Mouse (Mus musculus) embryonic facial prominence, embryonic 11.5 days (tissue): Measurements from ENCODE around the gene Spaca3. TPM values are rescaled to one million over a fixed set of nuclear protein-coding genes. Genes with fewer than 3 reads are reported as not detected.
A peak's percentile ranks its signal among the peaks of the same experiment; 100 is the strongest.

ENCODE experiments used
- ATAC-seq: fragments of 200-750 bp; cut with Nextera tagmentation; replicated peaks from 2 replicates; pipeline ENCODE4 v1.8.0; 2017; ENCODE audit warnings: low read depth; ENCODE audit not compliant: insufficient number of reproducible peaks, low FRiP score, low TSS enrichment
- DNase-seq: peaks from one replicate; pipeline ENCODE4 v3.0.0-alpha.2; 2015; ENCODE audit warnings: low spot score
- H3K27ac ChIP-seq: fragments of 300-500 bp; sonication (generic); replicated peaks from 2 replicates; pipeline ENCODE4 v1.5.1; 2014; ENCODE audit warnings: mild to moderate bottlenecking, low read depth, low read length, control low read depth
- H3K27me3 ChIP-seq: fragments of 300-500 bp; sonication (generic); 2 replicates; pipeline ENCODE4 v1.6.1; 2014; ENCODE audit warnings: mild to moderate bottlenecking, low read length, moderate library complexity, mixed read lengths; ENCODE audit not compliant: control insufficient read depth, insufficient read depth
- H3K36me3 ChIP-seq: fragments of 300-500 bp; sonication (generic); replicated peaks from 2 replicates; pipeline ENCODE4 v1.6.1; 2014; ENCODE audit warnings: low read depth, mild to moderate bottlenecking, low read length, moderate library complexity, mixed read lengths; ENCODE audit not compliant: control insufficient read depth, insufficient read depth
- H3K4me1 ChIP-seq: fragments of 300-500 bp; sonication (generic); 2 replicates; pipeline ENCODE4 v1.6.1; 2014; ENCODE audit warnings: low read length, mixed read lengths; ENCODE audit not compliant: control insufficient read depth, insufficient read depth
- H3K4me2 ChIP-seq: fragments of 300-500 bp; sonication (generic); 2 replicates; pipeline ENCODE4 v1.6.1; 2014; ENCODE audit warnings: low read depth, mild to moderate bottlenecking, control low read depth, low read length, moderate library complexity
- H3K4me3 ChIP-seq: fragments of 300-500 bp; sonication (generic); 2 replicates; pipeline ENCODE4 v1.5.1; 2014; ENCODE audit warnings: low read depth, low read length, control low read depth
- H3K9ac ChIP-seq: fragments of 300-500 bp; sonication (generic); replicated peaks from 2 replicates; pipeline ENCODE4 v1.6.1; 2014; ENCODE audit warnings: mild to moderate bottlenecking, control low read depth, low read length
- H3K9me3 ChIP-seq: fragments of 300-500 bp; sonication (generic); replicated peaks from 2 replicates; pipeline ENCODE4 v1.6.1; 2016; ENCODE audit warnings: mild to moderate bottlenecking, low read length, inconsistent platforms, mixed read lengths; ENCODE audit not compliant: control insufficient read depth
- WGBS: fragments of 180-500 bp; shearing (Covaris S2); extraction: QIAGEN DNeasy Blood & Tissue Kit; methylation state at CpG from one replicate; pipeline ENCODE4 v1.1.7; 2014; 5-methylcytosine and 5-hydroxymethylcytosine counted together
- polyA plus RNA-seq: library from polyadenylated mRNA; unstranded; fragments of >200 nt; fragmentation: Nextera tagmentation; extraction: Ambion mirVana; gene quantifications from 2 replicates; pipeline ENCODE4 v1.2.1, GENCODE M21; 2014

Spaca3 gene
- polyA plus RNA-seq, 1 experiment from 2014 or later = not detected

- ATAC-seq = no peak
- H3K27ac ChIP-seq = no peak overlapping the region
- no peak overlapping the region for H3K4me3 ChIP-seq
- WGBS = 55% methylated on average over 3 of the region's 3 CpGs
- DNase-seq = no peak
- H3K27me3 ChIP-seq = no peaks in the 10 kb centered on the region
- H3K4me1 ChIP-seq = no peaks in the 10 kb centered on the region
- H3K36me3 ChIP-seq = no peaks in the 10 kb centered on the region
- no peak overlapping the region for H3K4me2 ChIP-seq
- H3K9me3 ChIP-seq = no peaks in the 10 kb centered on the region
- H3K9ac ChIP-seq = no peak overlapping the region
These were observed 28.9 kb downstream of the Spaca3 start for GRCm38 (mm10) chr11:80887021-80887420.

DNA sequence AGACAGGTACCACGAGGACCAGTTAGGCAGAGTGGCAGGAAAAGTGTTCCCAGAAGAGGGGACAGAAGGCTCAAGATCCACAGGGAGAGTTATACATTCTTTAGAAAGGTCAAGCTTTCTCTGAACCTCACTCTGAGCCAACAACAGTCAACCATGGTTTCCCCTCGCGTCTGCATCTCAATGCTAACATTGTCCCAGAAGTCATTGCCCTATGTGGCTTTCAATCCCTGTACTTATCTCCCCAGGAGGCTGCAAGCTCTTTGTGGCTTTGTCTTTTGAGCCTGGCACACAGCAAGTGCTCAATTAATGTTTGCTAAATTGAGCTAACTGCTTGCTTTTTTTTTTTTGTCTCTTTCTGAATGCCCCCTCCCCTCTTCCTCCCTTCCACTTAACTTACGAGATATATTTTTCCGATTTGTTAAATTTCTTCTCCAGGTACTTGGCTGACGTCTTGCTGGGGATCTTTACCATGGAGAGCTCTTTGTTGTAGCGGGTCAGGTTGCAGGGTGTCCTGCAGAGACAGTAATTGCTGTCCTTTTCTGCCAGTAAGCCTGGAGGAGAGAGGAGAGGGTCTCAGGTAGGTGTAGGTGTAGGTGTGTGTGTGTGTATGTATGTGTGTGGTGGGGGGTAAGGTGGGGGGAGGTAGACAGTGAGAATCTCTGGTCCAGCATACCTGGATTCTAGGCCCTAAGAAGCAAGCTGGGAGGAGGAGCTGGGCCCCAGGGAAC, 31.3 kb downstream of the Spaca3 start:
- Histone ChIP-seq H3K27ac (no peak overlapping the region), H3K9me3 (no peaks in the 10 kb centered on the region), H3K4me3 (no peak overlapping the region), H3K4me1 (no peaks in the 10 kb centered on the region), H3K27me3 (no peaks in the 10 kb centered on the region), H3K9ac (no peak overlapping the region), H3K4me2 (no peak overlapping the region), H3K36me3 (no peaks in the 10 kb centered on the region)
- ATAC-seq (no peak), DNase-seq (no peak)
- 2% methylated on average over 7 of the region's 7 CpGs for WGBS

- H3K36me3 ChIP-seq = no peaks in the 10 kb centered on the region
- no peaks in the 10 kb centered on the region for H3K27me3 ChIP-seq
- DNase-seq (no peak), ATAC-seq (no peak)
- no peaks in the 10 kb centered on the region for H3K4me1 ChIP-seq
- H3K9me3 ChIP-seq = no peaks in the 10 kb centered on the region
- WGBS = 87% methylated on average over 3 of the region's 3 CpGs
- no peak overlapping the region for H3K9ac ChIP-seq
- no peak overlapping the region for H3K4me3 ChIP-seq
- H3K4me2 ChIP-seq = no peak overlapping the region
- no peak overlapping the region for H3K27ac ChIP-seq
These were observed 37.7 kb downstream of the Spaca3 start for GRCm38 (mm10) chr11:80895853-80896252.

DNA sequence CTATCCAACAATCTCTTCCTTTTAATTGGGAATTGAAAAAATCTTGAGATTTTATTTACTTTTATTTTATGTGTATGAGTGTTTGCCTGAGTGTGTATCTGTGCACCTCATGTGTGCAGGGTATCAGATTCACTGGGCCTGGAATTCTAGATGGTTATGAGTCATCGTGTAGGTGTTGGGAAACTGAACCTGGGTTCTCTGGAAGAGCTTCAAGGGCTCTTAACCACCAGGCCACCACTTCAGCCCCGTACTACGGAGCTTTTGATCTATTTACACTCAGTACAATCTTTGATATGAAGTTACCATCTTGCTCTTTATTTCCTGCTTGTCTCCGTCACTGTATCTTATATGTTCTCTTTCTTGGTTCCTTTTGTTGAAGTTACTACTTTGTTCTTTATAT, 42.4 kb downstream of the Spaca3 start:
- 89% methylated on average over 4 of the region's 4 CpGs for WGBS

DNA sequence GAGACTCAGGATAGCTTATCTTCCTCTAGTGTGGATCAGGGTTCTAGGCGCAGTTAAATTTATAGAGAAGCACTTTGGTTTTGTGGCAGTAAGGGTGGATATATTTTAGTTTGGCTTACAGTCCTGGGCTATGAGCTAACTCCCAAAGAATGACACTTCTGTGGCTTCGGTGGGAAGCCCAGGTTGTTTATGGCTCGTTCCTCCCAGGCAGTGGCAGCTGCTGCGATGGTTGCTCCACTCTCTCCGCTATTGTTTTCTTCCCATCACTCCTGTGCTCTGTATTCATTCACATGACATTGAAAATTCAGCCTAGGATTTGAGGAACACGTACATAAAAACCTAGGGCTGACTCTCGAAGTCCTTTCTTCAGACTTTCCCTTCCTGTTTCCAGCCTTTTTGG, 44.5 kb downstream of the Spaca3 start:
- WGBS = 68% methylated on average over 7 of the region's 7 CpGs
- Histone ChIP-seq H3K27me3 (no peaks in the 10 kb centered on the region), H3K9ac (no peak overlapping the region), H3K27ac (no peak overlapping the region), H3K9me3 (no peaks in the 10 kb centered on the region), H3K4me1 (no peaks in the 10 kb centered on the region), H3K36me3 (no peaks in the 10 kb centered on the region), H3K4me3 (no peak overlapping the region), H3K4me2 (no peak overlapping the region)
- DNase-seq (no peak), ATAC-seq (no peak)

More for the DNA sequence above, 42.4 kb downstream of the Spaca3 start:
- Histone ChIP-seq H3K36me3 (no peaks in the 10 kb centered on the region), H3K9ac (no peak overlapping the region), H3K4me2 (no peak overlapping the region), H3K27me3 (no peaks in the 10 kb centered on the region), H3K9me3 (no peaks in the 10 kb centered on the region), H3K4me1 (no peaks in the 10 kb centered on the region), H3K4me3 (no peak overlapping the region), H3K27ac (no peak overlapping the region)
- no peak for ATAC-seq
- no peak for DNase-seq

- WGBS = 90% methylated on average over 10 of the region's 10 CpGs
- Histone ChIP-seq H3K9ac (no peak overlapping the region), H3K4me3 (no peak overlapping the region), H3K27me3 (no peaks in the 10 kb centered on the region), H3K27ac (no peak overlapping the region), H3K4me2 (no peak overlapping the region), H3K4me1 (no peaks in the 10 kb centered on the region), H3K9me3 (no peaks in the 10 kb centered on the region), H3K36me3 (no peaks in the 10 kb centered on the region)
- no peak for ATAC-seq
- DNase-seq = no peak
These were observed 45.3 kb downstream of the Spaca3 start for GRCm38 (mm10) chr11:80903426-80903825.

GRCm38 (mm10) chr11:80904559-80904958, 46.4 kb downstream of the Spaca3 start:
- Histone ChIP-seq H3K36me3 (no peaks in the 10 kb centered on the region), H3K4me2 (no peak overlapping the region), H3K27ac (no peak overlapping the region), H3K4me3 (no peak overlapping the region), H3K27me3 (no peaks in the 10 kb centered on the region), H3K9ac (no peak overlapping the region), H3K9me3 (no peaks in the 10 kb centered on the region), H3K4me1 (no peaks in the 10 kb centered on the region)
- 76% methylated on average over 2 of the region's 2 CpGs for WGBS
- ATAC-seq (no peak), DNase-seq (no peak)

DNA sequence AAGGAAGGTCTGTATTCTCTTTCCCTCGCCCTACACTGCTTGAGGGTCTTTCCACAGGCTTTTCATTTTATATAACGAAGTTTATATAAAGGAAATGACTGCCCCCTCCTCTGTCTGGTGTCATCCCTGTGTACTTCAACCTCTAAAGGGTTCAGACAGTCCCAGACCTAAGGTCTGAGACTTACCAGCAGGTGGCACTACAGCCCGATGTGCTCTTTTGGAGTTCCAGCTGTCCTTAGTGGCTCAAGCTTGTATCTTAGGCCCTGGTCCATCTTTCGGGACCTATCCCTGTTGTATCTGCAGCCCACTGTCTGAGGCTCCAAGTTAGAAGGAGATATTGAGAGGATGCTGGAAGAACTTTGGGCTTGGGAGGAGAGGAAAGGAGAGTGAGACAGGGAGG, 48.3 kb downstream of the Spaca3 start:
- ATAC-seq (no peak), DNase-seq (peak; percentile 68)
- no peaks in the 10 kb centered on the region for H3K9me3 ChIP-seq
- no peak overlapping the region for H3K9ac ChIP-seq
- H3K27me3 ChIP-seq = no peaks in the 10 kb centered on the region
- no peak overlapping the region for H3K4me2 ChIP-seq
- WGBS = 36% methylated on average over 4 of the region's 4 CpGs
- no peaks in the 10 kb centered on the region for H3K36me3 ChIP-seq
- no peak overlapping the region for H3K27ac ChIP-seq
- no peaks in the 10 kb centered on the region for H3K4me1 ChIP-seq
- no peak overlapping the region for H3K4me3 ChIP-seq
